Mouse (Mus musculus) intestine, embryonic 14.5 days (tissue): ENCODE measurements around the gene Plin5. TPM values are rescaled to one million over a fixed set of nuclear protein-coding genes. Genes with fewer than 3 reads are reported as not detected.
"Not testable (repeated sequence)": the region's sequence is repeated elsewhere in the genome, so short reads cannot be mapped to it uniquely, and the experiment has no call there.

Source experiments
- ATAC-seq: fragments of 200-750 bp; cut with Nextera tagmentation; replicated peaks from 2 replicates; pipeline ENCODE4 v1.8.0; 2017; ENCODE audit warnings: low read depth, moderate number of reproducible peaks, moderate TSS enrichment, moderate library complexity; ENCODE audit not compliant: low FRiP score, low TSS enrichment
- DNase-seq: peaks from one replicate; pipeline ENCODE4 v3.0.0-alpha.2; 2018; ENCODE audit warnings: low spot score
- H3K27ac ChIP-seq: fragments of 300-500 bp; sonication (generic); 2 replicates; pipeline ENCODE4 v1.5.1; 2014; ENCODE audit warnings: low read depth, mild to moderate bottlenecking, control low read depth
- H3K27me3 ChIP-seq: fragments of 300-500 bp; sonication (generic); replicated peaks from 2 replicates; pipeline ENCODE4 v1.6.1; 2014; ENCODE audit warnings: low read length, control low read depth; ENCODE audit not compliant: control insufficient read depth, insufficient read depth
- H3K36me3 ChIP-seq: fragments of 300-500 bp; sonication (generic); 2 replicates; pipeline ENCODE4 v1.6.1; 2014; ENCODE audit warnings: low read length, control low read depth; ENCODE audit not compliant: control insufficient read depth, insufficient read depth
- H3K4me1 ChIP-seq: fragments of 300-500 bp; sonication (generic); replicated peaks from 2 replicates; pipeline ENCODE4 v1.6.1; 2014; ENCODE audit warnings: low read length, control low read depth, mixed read lengths; ENCODE audit not compliant: control insufficient read depth, insufficient read depth
- H3K4me2 ChIP-seq: fragments of 300-500 bp; sonication (generic); 2 replicates; pipeline ENCODE4 v1.6.1; 2014; ENCODE audit warnings: low read length
- H3K4me3 ChIP-seq: fragments of 300-500 bp; sonication (generic); 2 replicates; pipeline ENCODE4 v1.5.1; 2014; ENCODE audit warnings: low read depth, low read length, control low read depth, mixed read lengths
- H3K9ac ChIP-seq: fragments of 300-500 bp; sonication (generic); 2 replicates; pipeline ENCODE4 v1.6.1; 2014; ENCODE audit warnings: mild to moderate bottlenecking, low read length
- H3K9me3 ChIP-seq: fragments of 300-500 bp; sonication (generic); 2 replicates; pipeline ENCODE4 v1.6.1; 2016; ENCODE audit warnings: low read length, control low read depth; ENCODE audit not compliant: control insufficient read depth
- WGBS: fragments of 180-500 bp; shearing (Covaris S2); extraction: QIAGEN DNeasy Blood & Tissue Kit; methylation state at CpG from one replicate; pipeline ENCODE4 v1.1.7; 2014; 5-methylcytosine and 5-hydroxymethylcytosine counted together
- polyA plus RNA-seq: library from polyadenylated mRNA; unstranded; fragments of >200 nt; fragmentation: Nextera tagmentation; extraction: Ambion mirVana; gene quantifications from 2 replicates; pipeline ENCODE4 v1.2.1, GENCODE M21; 2014

Gene Plin5
- polyA plus RNA-seq, 1 experiment from 2014 or later: 0.58 TPM

- no peaks in the 10 kb centered on the region for H3K27me3 ChIP-seq
- peaks cover 21% of the 10 kb centered on the region for H3K36me3 ChIP-seq
- DNase-seq: no peak
- no peaks in the 10 kb centered on the region for H3K4me1 ChIP-seq
- H3K4me3 ChIP-seq: no peak overlapping the region
- WGBS: 69% methylated on average over 4 of the region's 4 CpGs
- H3K4me2 ChIP-seq: no peak overlapping the region
- no peaks in the 10 kb centered on the region for H3K9me3 ChIP-seq
- H3K9ac ChIP-seq: no peak overlapping the region
- no peak overlapping the region for H3K27ac ChIP-seq
- ATAC-seq: no peak
Measured at GRCm38 (mm10) chr17:56106981-56107380, 10.4 kb downstream of the Plin5 start.

GRCm38 (mm10) chr17:56106436-56106835 is 11.0 kb downstream of the Plin5 start:
- not testable (repeated sequence) for DNase-seq
- WGBS: 98% methylated on average over 4 of the region's 4 CpGs

GRCm38 (mm10) chr17:56104821-56105220 is 12.6 kb downstream of the Plin5 start:
- DNase-seq, H3K27me3 ChIP-seq, ATAC-seq, H3K27ac ChIP-seq, H3K4me1 ChIP-seq, H3K4me3 ChIP-seq, H3K4me2 ChIP-seq, H3K9ac ChIP-seq, H3K9me3 ChIP-seq: not testable (repeated sequence)
- peaks cover 40% of the 10 kb centered on the region for H3K36me3 ChIP-seq
- 96% methylated on average over 2 of the region's 5 CpGs for WGBS

More at GRCm38 (mm10) chr17:56106436-56106835, 11.0 kb downstream of the Plin5 start:
- H3K9ac ChIP-seq, H3K4me2 ChIP-seq, H3K4me1 ChIP-seq, H3K4me3 ChIP-seq, H3K9me3 ChIP-seq, H3K27me3 ChIP-seq, ATAC-seq, H3K27ac ChIP-seq: not testable (repeated sequence)
- peaks cover 26% of the 10 kb centered on the region for H3K36me3 ChIP-seq

GRCm38 (mm10) chr17:56103465-56104285 is 13.7 kb downstream of the Plin5 start:
- no peaks in the 10 kb centered on the region for H3K9me3 ChIP-seq
- no peak for DNase-seq
- no peak overlapping the region for H3K4me3 ChIP-seq

GRCm38 (mm10) chr17:56102927-56103326 is 14.5 kb downstream of the Plin5 start:
- Histone ChIP-seq H3K9ac (no peak overlapping the region), H3K4me1 (no peaks in the 10 kb centered on the region), H3K4me3 (no peak overlapping the region), H3K27me3 (no peaks in the 10 kb centered on the region), H3K27ac (no peak overlapping the region), H3K4me2 (no peak overlapping the region), H3K9me3 (no peaks in the 10 kb centered on the region), H3K36me3 (peaks cover 58% of the 10 kb centered on the region)
- DNase-seq (no peak), ATAC-seq (no peak)
- 94% methylated on average over 9 of the region's 9 CpGs for WGBS

More at GRCm38 (mm10) chr17:56103465-56104285, 13.7 kb downstream of the Plin5 start:
- Histone ChIP-seq H3K36me3 (peaks cover 51% of the 10 kb centered on the region), H3K4me1 (no peaks in the 10 kb centered on the region), H3K9ac (no peak overlapping the region), H3K27me3 (no peaks in the 10 kb centered on the region), H3K27ac (no peak overlapping the region), H3K4me2 (no peak overlapping the region)
- 94% methylated on average over 8 of the region's 8 CpGs for WGBS
- ATAC-seq: no peak

GRCm38 (mm10) chr17:56102158-56102557 is 15.2 kb downstream of the Plin5 start:
- WGBS: 91% methylated on average over 5 of the region's 5 CpGs
- H3K27ac ChIP-seq: no peak overlapping the region
- H3K9me3 ChIP-seq: no peaks in the 10 kb centered on the region
- DNase-seq: no peak
- no peak overlapping the region for H3K9ac ChIP-seq
- ATAC-seq: no peak
- no peak overlapping the region for H3K4me3 ChIP-seq
- H3K36me3 ChIP-seq: peaks cover 66% of the 10 kb centered on the region
- H3K4me2 ChIP-seq: no peak overlapping the region
- H3K4me1 ChIP-seq: no peaks in the 10 kb centered on the region
- no peaks in the 10 kb centered on the region for H3K27me3 ChIP-seq

- no peaks in the 10 kb centered on the region for H3K4me1 ChIP-seq
- no peak overlapping the region for H3K4me2 ChIP-seq
- no peaks in the 10 kb centered on the region for H3K9me3 ChIP-seq
- ATAC-seq: no peak
- H3K4me3 ChIP-seq: no peak overlapping the region
- H3K36me3 ChIP-seq: peaks cover 80% of the 10 kb centered on the region
- H3K27ac ChIP-seq: no peak overlapping the region
- WGBS: 94% methylated on average over 3 of the region's 3 CpGs
- H3K9ac ChIP-seq: no peak overlapping the region
- no peak for DNase-seq
- H3K27me3 ChIP-seq: no peaks in the 10 kb centered on the region
Measured at GRCm38 (mm10) chr17:56100811-56101210, 16.6 kb downstream of the Plin5 start.

- Histone ChIP-seq H3K4me1 (no peaks in the 10 kb centered on the region), H3K9ac (no peak overlapping the region), H3K9me3 (no peaks in the 10 kb centered on the region), H3K4me3 (no peak overlapping the region), H3K27ac (no peak overlapping the region), H3K27me3 (no peaks in the 10 kb centered on the region), H3K4me2 (no peak overlapping the region), H3K36me3 (peaks cover 87% of the 10 kb centered on the region)
- ATAC-seq (no peak), DNase-seq (no peak)
- WGBS: 89% methylated on average over 15 of the region's 15 CpGs
Measured at GRCm38 (mm10) chr17:56098711-56099572, 18.5 kb downstream of the Plin5 start.
